Mouse (Mus musculus) myocyte (in vitro differentiated cells): ENCODE data around the gene Aff3. TPM values are rescaled to one million over a fixed set of nuclear protein-coding genes. Genes with fewer than 3 reads are reported as not detected.

Experiments
- H3K27me3 ChIP-seq: one replicate; pipeline ENCODE4 v1.6.1; 2011; ENCODE audit not compliant: control insufficient read depth, insufficient read depth, insufficient read length
- H3K36me3 ChIP-seq: one replicate; pipeline ENCODE4 v1.6.1; 2011; ENCODE audit not compliant: control insufficient read depth, insufficient read depth
- H3K4me2 ChIP-seq: one replicate; pipeline ENCODE4 v1.6.1; 2011; ENCODE audit warnings: low read depth, control low read depth
- H3K4me3 ChIP-seq: one replicate; pipeline ENCODE4 v1.5.1; 2011; ENCODE audit warnings: mild to moderate bottlenecking, control low read depth, moderate library complexity
- H3K79me2 ChIP-seq: one replicate; pipeline ENCODE4 v1.6.1; 2011; ENCODE audit not compliant: control insufficient read depth, insufficient read depth
- H3ac ChIP-seq: one replicate; pipeline ENCODE4 v1.6.1; 2011; ENCODE audit not compliant: control insufficient read depth, insufficient read length
- CEBPB ChIP-seq: IDR thresholded peaks from 2 replicates; pipeline ENCODE4 v1.6.1; 2011; ENCODE audit warnings: mild to moderate bottlenecking, moderate library complexity; ENCODE audit not compliant: poor library complexity, insufficient read depth, severe bottlenecking
- E2F4 ChIP-seq: IDR thresholded peaks from one replicate; pipeline ENCODE4 v1.6.1; 2011; ENCODE audit warnings: mild to moderate bottlenecking, control low read depth, moderate library complexity; ENCODE audit not compliant: insufficient read depth
- MAX ChIP-seq: IDR thresholded peaks from one replicate; pipeline ENCODE4 v1.6.1; 2011; ENCODE audit warnings: low read depth, mild to moderate bottlenecking, control low read depth
- MYOD1 ChIP-seq, 3 experiments: IDR thresholded peaks; one replicate each; pipeline ENCODE4 v1.6.1; 2011; ENCODE audit warnings: control low read depth in 2 of 3, low read depth in 2 of 3, mild to moderate bottlenecking in 2 of 3, moderate library complexity in 1 of 3; ENCODE audit not compliant: insufficient read length in 2 of 3, control insufficient read depth in 1 of 3
- MYOG ChIP-seq, 3 experiments: IDR thresholded peaks; one replicate each; pipeline ENCODE4 v1.6.1; 2011; ENCODE audit warnings: control low read depth in 2 of 3, low read depth in 2 of 3, mild to moderate bottlenecking in 2 of 3; ENCODE audit not compliant: insufficient read length in 2 of 3, control insufficient read depth in 1 of 3, insufficient read depth in 1 of 3
- POLR2A ChIP-seq: IDR thresholded peaks from one replicate; pipeline ENCODE4 v1.6.1; 2011; ENCODE audit warnings: low read depth, mild to moderate bottlenecking, control low read depth, moderate library complexity; ENCODE audit not compliant: insufficient read length
- POLR2AphosphoS2 ChIP-seq: IDR thresholded peaks from one replicate; pipeline ENCODE4 v1.6.1; 2011; ENCODE audit warnings: low read depth, control low read depth; ENCODE audit not compliant: insufficient read length
- REST ChIP-seq: IDR thresholded peaks from one replicate; pipeline ENCODE4 v1.6.1; 2011; ENCODE audit warnings: mild to moderate bottlenecking, control low read depth, moderate library complexity; ENCODE audit not compliant: insufficient read depth, insufficient read length
- SRF ChIP-seq: IDR thresholded peaks from one replicate; pipeline ENCODE4 v1.6.1; 2011; ENCODE audit warnings: low read depth; ENCODE audit not compliant: control insufficient read depth, insufficient read length
- TCF12 ChIP-seq: IDR thresholded peaks from one replicate; pipeline ENCODE4 v1.6.1; 2011; ENCODE audit warnings: mild to moderate bottlenecking, control low read depth; ENCODE audit not compliant: poor library complexity, insufficient read depth, severe bottlenecking
- TCF3 ChIP-seq: IDR thresholded peaks from one replicate; pipeline ENCODE4 v1.6.1; 2011; ENCODE audit warnings: low read depth, control low read depth; ENCODE audit not compliant: insufficient read length
- USF1 ChIP-seq: IDR thresholded peaks from one replicate; pipeline ENCODE4 v1.6.1; 2011; ENCODE audit warnings: low read depth, mild to moderate bottlenecking, control low read depth, moderate library complexity
- polyA plus RNA-seq: library from polyadenylated mRNA; unstranded; fragments of >200 nt; fragmentation: generic; extraction: Trizol; gene quantifications from one replicate; pipeline ENCODE4 v1.2.1, GENCODE M21; 2012; ENCODE audit warnings: missing spikeins

Aff3 gene
- polyA plus RNA-seq, 1 experiment: not detected

DNA sequence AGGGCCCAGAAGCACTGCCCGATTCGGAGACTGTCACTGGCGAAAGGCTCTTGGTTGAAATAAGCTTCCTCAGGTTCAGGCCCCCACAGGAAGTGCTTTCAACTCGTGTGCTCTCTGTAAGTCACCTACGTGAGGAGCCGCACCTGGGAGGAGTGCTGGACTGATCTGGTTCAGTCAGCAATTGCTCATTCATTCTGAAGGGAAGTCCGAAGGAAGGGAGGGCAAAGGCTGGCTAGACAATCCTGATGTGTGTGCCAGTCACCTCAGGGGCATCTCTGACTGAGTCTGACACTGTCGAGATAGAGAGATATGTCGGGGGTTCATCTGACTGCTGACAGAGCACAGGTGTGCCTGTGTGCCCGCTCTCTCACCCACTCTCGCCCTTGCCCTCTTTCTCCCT is 413.3 kb downstream of the Aff3 start:
- Histone ChIP-seq H3K27me3 (no peaks in the 10 kb centered on the region), H3K4me2 (no peak overlapping the region), H3ac (no peak overlapping the region), H3K36me3 (no peaks in the 10 kb centered on the region), H3K4me3 (no peak overlapping the region), H3K79me2 (no peaks in the 10 kb centered on the region)
- no peak for TF ChIP-seq TCF12

DNA sequence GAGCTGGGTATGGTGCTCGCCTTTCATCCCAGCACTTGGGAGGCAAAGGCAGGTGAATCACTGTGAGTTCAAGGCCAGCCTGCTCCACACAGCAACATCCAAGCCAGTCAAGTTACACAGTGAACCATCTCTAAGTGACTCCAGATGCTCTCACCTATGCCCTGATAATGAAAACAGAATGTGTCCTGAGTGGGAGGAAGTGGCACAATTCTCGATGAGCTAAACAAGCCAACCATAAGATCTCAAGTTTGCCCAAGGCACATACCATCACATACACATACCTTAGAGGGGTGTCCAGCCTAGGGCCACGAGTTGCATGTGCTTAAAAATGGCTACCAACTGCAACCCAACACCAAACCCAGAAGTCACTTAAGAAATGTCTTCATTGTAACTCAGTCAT is 414.5 kb downstream of the Aff3 start:
- Histone ChIP-seq H3ac (no peak overlapping the region), H3K36me3 (no peaks in the 10 kb centered on the region), H3K4me2 (no peak overlapping the region), H3K4me3 (no peak overlapping the region), H3K79me2 (no peaks in the 10 kb centered on the region), H3K27me3 (no peaks in the 10 kb centered on the region)
- TF ChIP-seq E2F4: no peak
- no peak for TF ChIP-seq POLR2AphosphoS2
- no peak for TF ChIP-seq TCF3
- no peak for TF ChIP-seq MYOG (IDR thresholded peaks at IDR 0.05; ENCODE audit: control insufficient read depth in 1 of 3, insufficient read depth in 1 of 3, insufficient read length in 2 of 3, low read depth in 2 of 3)
- TF ChIP-seq SRF: no peak
- no peak for TF ChIP-seq REST
- TF ChIP-seq POLR2A: no peak
- no peak for TF ChIP-seq TCF12
- TF ChIP-seq CEBPB: no peak
- no peak for TF ChIP-seq MYOD1 (IDR thresholded peaks at IDR 0.05; ENCODE audit: control insufficient read depth in 1 of 3, insufficient read length in 2 of 3, low read depth in 2 of 3)
- no peak for TF ChIP-seq MAX
- TF ChIP-seq USF1: no peak

DNA sequence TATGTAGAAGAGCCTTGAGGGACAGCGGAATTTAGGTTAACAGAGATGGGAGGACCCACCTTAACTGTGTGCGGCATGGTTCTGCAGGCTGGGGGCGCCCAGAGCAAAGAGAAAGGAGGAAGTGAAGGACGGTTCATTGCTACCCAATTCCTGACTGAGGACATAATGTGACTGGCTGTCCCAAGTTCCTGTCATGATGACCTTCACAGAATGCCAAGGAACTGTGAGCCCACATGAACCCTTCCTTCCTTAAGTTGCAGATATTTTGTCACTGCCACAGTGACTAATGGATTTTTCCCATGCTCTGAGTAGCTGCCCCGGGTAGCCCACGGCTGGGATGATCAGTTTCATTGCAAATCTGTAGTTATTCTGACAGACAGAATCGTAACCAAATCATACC is 415.2 kb downstream of the Aff3 start:
- Histone ChIP-seq H3K4me3 (no peak overlapping the region), H3K79me2 (no peaks in the 10 kb centered on the region), H3K4me2 (no peak overlapping the region), H3K36me3 (no peaks in the 10 kb centered on the region), H3K27me3 (no peaks in the 10 kb centered on the region), H3ac (no peak overlapping the region)
- TF ChIP-seq POLR2A: no peak

DNA sequence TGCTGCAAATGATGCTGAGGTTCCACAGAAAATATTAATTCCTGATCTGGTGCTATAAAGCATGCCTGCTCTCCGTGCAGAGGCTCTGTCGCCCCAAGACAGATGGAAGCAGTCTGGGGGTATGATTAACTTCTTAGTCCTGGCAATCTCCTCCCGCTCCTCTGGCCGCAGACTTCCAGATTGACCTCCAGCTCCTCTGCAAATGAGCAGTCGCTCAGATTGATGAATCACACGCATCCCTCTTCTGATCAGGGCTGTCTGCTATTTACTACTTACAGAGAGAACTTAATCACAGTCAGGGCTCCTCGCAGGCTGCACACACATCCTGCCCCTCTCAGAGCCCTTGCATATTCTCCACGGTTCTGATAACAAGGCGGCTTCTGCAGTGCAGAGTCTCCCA is 416.7 kb downstream of the Aff3 start:
- Histone ChIP-seq H3K4me2 (no peak overlapping the region), H3K36me3 (no peaks in the 10 kb centered on the region), H3K4me3 (no peak overlapping the region), H3K27me3 (peaks cover 4% of the 10 kb centered on the region), H3K79me2 (no peaks in the 10 kb centered on the region), H3ac (no peak overlapping the region)
- TF ChIP-seq USF1: no peak
- no peak for TF ChIP-seq REST
- TF ChIP-seq POLR2AphosphoS2: no peak
- TF ChIP-seq POLR2A: no peak
- TF ChIP-seq TCF3: no peak

DNA sequence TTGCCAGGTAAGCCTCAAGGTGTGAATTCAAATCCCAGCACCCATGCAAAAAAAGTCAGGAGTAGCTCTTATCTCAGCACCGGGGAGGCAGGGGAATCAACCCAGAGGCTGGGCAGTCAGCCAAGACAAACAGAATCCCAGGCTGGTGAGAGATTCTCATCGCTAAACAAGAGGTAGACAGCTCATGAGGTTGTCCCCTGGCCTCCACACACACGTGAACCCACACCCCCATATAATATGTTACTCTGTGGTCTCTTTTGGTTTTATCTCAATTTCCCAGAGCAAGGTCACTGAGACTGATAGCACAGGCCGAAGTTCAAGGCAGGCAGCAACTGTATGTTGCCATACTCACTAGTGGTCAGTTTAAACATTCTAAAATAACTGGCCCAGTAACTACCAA is 422.2 kb downstream of the Aff3 start:
- no peaks in the 10 kb centered on the region for H3K79me2 ChIP-seq
- TF ChIP-seq REST (no peak), TCF12 (no peak), TCF3 (no peak), CEBPB (no peak), USF1 (no peak), MYOG (IDR thresholded peaks at IDR 0.05; ENCODE audit: control insufficient read depth in 1 of 3, insufficient read depth in 1 of 3, insufficient read length in 2 of 3, low read depth in 2 of 3) (no peak), POLR2A (no peak), MYOD1 (IDR thresholded peaks at IDR 0.05; ENCODE audit: control insufficient read depth in 1 of 3, insufficient read length in 2 of 3, low read depth in 2 of 3) (no peak), POLR2AphosphoS2 (no peak), E2F4 (no peak), MAX (no peak), SRF (no peak)
- H3K36me3 ChIP-seq: no peaks in the 10 kb centered on the region
- no peak overlapping the region for H3ac ChIP-seq
- H3K4me3 ChIP-seq: no peak overlapping the region
- no peak overlapping the region for H3K4me2 ChIP-seq
- H3K27me3 ChIP-seq: peaks cover 4% of the 10 kb centered on the region

DNA sequence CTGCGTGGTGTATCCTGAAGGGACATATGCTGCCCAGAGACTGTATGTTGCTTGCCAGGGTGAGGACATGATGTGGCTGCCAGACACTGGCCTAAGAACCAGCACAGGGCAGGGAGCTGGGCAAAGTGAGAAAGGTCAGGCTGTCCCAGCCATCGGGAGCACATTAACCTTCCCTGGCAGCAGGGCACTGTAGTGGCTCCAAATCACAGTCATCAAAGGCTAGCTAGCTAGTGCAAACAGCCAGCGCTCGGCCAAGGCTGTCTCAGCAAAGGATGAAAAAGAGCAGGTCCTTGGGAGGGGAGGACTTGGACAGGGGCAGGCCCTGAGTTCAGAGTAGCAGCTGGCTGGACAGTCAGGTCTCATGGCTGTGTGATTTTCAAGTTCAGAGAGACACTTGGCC is 423.0 kb downstream of the Aff3 start:
- peaks cover 4% of the 10 kb centered on the region for H3K27me3 ChIP-seq
- H3K4me3 ChIP-seq: no peak overlapping the region
- no peak overlapping the region for H3K4me2 ChIP-seq
- no peaks in the 10 kb centered on the region for H3K36me3 ChIP-seq
- no peak overlapping the region for H3ac ChIP-seq
- TF ChIP-seq MYOG (IDR thresholded peaks at IDR 0.05; ENCODE audit: control insufficient read depth in 1 of 3, insufficient read depth in 1 of 3, insufficient read length in 2 of 3, low read depth in 2 of 3) (no peak), MYOD1 (IDR thresholded peaks at IDR 0.05; ENCODE audit: control insufficient read depth in 1 of 3, insufficient read length in 2 of 3, low read depth in 2 of 3) (no peak)
- H3K79me2 ChIP-seq: no peaks in the 10 kb centered on the region
